Mouse (Mus musculus) embryonic fibroblast, embryonic 13.5 days (primary cell): ENCODE measurements around the gene Eif3l. TPM values are rescaled to one million over a fixed set of nuclear protein-coding genes. Genes with fewer than 3 reads are reported as not detected.
A peak's percentile ranks its signal among the peaks of the same experiment; 100 is the strongest.

Source experiments
- H3K27ac ChIP-seq: 2 replicates; pipeline ENCODE4 v1.5.1; 2012; ENCODE audit warnings: low read length, control low read depth, inconsistent platforms; ENCODE audit not compliant: insufficient read depth
- H3K4me1 ChIP-seq: 2 replicates; pipeline ENCODE4 v1.6.1; 2011; ENCODE audit warnings: low read length; ENCODE audit not compliant: control insufficient read depth, insufficient read depth
- H3K4me3 ChIP-seq: 2 replicates; pipeline ENCODE4 v1.5.1; 2011; ENCODE audit warnings: mild to moderate bottlenecking, control low read depth, low read length; ENCODE audit not compliant: insufficient read depth
- CTCF ChIP-seq: IDR thresholded peaks from 2 replicates; pipeline ENCODE4 v1.5.1; 2011; ENCODE audit warnings: mild to moderate bottlenecking, control low read depth, low read length, moderate library complexity, borderline replicate concordance; ENCODE audit not compliant: insufficient read depth
- POLR2A ChIP-seq: IDR thresholded peaks from 2 replicates; pipeline ENCODE4 v1.6.1; 2011; ENCODE audit warnings: low read depth, mild to moderate bottlenecking, control low read depth, low read length, moderate library complexity
- polyA plus RNA-seq: library from polyadenylated mRNA; stranded (reverse); fragments of >200 nt; gene quantifications from 2 replicates; pipeline ENCODE4 v1.2.4, GENCODE M21; 2011; ENCODE audit warnings: low read depth; ENCODE audit not compliant: missing spikeins, insufficient read length

Eif3l gene
- polyA plus RNA-seq, 1 experiment: 268 TPM

DNA sequence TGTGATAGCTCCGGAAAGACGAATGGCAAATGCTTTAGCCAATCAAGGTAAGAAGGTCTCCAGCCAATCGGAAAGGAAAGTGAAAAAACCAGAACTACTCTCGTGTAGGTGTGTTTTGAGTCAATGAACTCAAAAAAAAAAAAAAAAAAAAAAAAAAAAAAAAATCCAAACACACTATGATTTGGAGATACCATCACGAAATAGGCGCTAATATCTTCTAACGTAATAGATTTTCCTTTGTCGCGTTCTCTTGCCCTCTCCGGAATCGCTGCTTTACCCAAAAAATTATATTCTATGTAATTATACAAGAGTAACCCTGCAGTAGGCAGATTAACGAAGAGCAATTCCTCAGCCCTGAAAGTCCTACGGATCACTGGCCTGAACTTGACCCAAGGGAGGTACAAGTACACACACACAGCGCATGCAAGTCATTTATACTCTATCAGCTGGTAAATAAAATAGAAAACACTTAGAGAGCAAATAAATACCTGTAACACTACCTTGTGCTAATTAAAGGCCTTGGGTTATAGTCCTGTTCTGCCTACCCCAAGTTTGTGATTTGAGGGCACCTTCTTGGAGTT is 11.7 kb upstream of the Eif3l start:
- Histone ChIP-seq H3K4me3 (peak overlapping the region; percentile 3; the same call in 1 of the 2 replicates), H3K4me1 (no peaks in the 10 kb centered on the region), H3K27ac (no peak overlapping the region)
- no peak for TF ChIP-seq POLR2A
- TF ChIP-seq CTCF: no peak

DNA sequence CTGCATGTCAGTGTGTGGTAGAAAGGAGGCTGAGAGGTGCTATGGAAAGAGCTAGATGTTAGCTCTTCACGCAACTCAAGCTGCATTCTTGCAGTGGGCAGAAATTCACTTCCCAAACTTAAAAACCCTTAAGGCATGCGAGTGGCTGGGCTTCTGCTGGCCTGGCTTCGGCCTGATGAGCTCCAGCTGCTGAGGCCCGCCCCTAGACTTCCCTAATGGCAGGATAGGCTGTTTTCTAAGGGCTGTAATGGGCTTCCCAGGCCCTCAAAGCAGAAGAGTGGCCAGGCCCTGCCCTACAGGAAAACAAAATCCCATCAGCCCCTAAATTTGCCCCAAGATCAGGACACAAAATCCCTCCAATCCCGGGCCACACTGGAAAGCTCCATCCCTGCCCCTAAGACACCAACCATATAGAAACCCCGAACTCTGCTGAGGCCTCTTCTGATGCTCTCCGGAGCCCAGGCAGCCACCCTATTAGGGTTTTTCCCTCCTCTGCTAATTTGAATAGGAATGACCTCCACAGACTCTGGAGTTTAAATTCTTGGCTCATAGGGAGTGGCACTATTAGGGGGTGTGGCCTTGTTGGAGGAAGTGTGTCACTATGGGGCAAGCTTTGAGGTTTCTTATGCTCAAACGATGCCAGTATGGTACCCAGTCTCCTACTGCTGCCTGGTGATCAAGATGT is 9.8 kb upstream of the Eif3l start:
- peak overlapping the region; percentile 39; the same call in 1 of the 2 replicates for H3K27ac ChIP-seq
- no peak overlapping the region for H3K4me3 ChIP-seq
- TF ChIP-seq CTCF (no peak), POLR2A (no peak; the same call in 1 of the 2 replicates)
- no peaks in the 10 kb centered on the region for H3K4me1 ChIP-seq

DNA sequence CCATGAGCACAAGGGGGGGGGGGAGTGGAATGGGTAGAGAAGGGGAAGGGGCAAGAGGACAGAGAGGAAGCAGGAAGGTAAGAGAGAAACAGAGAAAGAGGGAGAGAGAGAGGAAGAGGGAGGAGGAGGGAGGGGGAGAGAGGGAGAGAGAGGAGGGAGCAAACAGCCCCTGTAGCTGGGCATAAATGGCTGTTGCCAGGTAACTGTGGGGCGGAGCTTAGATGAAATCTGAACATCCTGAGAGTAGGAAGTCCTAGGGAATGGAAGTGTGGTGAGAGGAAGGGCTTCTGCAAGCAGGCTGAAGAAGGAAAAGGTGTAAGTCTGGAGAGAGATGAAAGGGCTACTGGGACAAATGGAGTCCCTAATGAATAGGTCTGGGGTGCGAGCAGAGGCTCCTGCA is 8.7 kb upstream of the Eif3l start:
- Histone ChIP-seq H3K4me3 (no peak overlapping the region), H3K4me1 (no peaks in the 10 kb centered on the region), H3K27ac (no peak overlapping the region)
- TF ChIP-seq CTCF (no peak), POLR2A (no peak)

DNA sequence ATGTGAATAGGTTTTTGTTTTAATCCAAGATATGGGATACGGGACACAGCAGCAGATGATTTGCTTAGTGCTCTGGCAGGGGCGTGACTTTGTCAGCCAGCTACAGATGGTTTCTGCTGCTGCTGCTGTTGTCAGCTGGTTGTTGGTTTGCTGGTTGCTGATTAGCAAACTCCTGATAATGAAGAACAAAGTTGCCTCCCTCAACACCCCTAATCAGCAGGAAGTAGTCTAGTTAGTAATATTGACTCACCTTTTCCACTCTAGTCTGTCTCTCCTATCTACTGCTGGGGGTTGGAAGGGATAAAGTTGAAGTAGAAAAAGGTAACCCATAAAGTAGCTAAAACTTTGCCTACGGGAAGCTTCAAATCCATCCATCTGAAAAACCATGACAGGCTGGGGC is 7.3 kb upstream of the Eif3l start:
- TF ChIP-seq POLR2A (no peak), CTCF (no peak)
- H3K27ac ChIP-seq: no peak overlapping the region
- no peaks in the 10 kb centered on the region for H3K4me1 ChIP-seq

DNA sequence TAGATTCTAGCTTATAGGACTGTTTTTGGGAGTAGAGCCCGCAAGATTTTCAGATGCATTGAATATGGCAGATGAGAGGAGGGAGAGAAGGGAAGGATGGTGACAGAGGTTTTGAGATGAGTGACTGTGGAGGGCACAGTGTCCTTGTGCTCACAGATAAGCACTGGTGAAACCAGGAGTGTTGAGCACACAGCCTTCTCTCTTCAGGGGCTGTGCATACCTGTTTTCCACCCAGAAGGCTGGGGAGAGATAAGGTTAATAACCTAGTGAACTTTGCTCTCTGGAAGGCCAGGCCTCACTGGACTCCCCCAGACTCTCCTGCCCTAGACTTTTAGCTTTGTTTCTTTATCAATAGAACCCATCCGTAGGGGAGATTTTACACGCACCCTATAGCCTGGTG is 6.6 kb upstream of the Eif3l start:
- Histone ChIP-seq H3K4me3 (no peak overlapping the region), H3K27ac (no peak overlapping the region), H3K4me1 (no peaks in the 10 kb centered on the region)
- TF ChIP-seq POLR2A: no peak
- TF ChIP-seq CTCF: no peak

More for the DNA sequence above, 7.3 kb upstream of the Eif3l start:
- H3K4me3 ChIP-seq: no peak overlapping the region

DNA sequence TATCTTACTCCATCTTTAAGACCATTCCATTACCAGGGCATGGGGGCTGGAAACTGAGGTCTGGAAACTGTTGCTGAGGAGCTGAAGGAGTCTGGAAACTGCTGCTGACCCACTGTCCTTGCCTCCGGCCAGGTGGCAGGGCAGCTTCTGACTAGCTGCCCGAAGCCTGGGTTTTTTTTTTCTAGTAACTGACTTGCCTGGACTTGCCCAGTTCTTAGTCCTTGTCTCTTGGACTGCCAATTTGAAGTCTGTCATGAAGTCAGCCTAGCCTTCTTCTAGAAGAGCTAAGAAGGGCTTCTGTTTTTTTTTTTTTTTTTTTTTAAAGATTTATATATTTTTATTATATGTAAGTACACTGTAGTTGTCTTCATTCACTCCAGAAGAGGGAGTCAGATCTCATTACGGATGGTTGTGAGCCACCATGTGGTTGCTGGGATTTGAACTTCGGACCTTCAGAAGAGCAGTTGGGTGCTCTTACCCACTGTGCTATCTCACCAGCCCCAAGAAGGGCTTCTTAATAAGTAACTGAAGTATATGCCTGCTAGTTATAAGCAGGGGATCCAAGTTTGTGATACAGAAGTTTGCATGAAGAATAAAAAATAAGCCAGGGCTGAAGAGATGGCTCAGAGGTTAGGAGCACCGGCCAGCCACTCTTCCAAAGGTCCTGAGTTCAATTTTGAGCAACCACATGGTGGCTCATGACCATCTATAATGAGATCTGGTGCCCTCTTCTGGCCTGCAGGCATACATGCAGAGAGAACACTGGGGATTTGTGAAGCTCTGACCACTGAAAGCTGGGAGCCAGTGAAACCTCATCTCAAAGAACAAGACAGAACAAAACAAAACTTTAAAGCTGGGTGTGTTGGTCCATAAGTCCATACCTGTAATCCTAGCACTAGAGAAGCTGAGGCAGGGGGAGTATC is 3.6 kb upstream of the Eif3l start:
- TF ChIP-seq POLR2A: no peak
- peak; percentile 30; the same call in 1 of the 2 replicates for TF ChIP-seq CTCF
- H3K4me3 ChIP-seq: no peak overlapping the region
- no peak overlapping the region for H3K27ac ChIP-seq
- H3K4me1 ChIP-seq: no peaks in the 10 kb centered on the region

DNA sequence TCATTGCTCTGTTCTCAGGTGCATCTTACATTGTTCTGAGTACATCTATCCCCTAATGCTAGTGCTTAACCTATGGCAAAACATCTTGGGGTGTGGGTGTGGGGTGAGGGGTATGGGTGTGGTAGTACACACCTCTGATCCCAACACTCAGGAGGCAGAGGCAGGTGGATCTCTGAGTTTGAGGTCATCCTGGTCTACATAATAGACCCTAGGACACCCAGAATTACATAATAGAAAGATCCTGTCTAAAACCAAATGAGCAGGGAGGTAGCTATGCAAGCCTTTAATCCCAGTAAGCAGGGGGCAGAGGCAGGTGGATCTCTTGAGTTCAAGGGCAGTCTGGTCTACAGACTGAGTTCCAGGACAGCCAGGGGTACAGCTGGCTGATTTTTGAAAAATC is 1.2 kb upstream of the Eif3l start:
- Histone ChIP-seq H3K4me1 (no peaks in the 10 kb centered on the region), H3K27ac (no peak overlapping the region), H3K4me3 (no peak overlapping the region)
- TF ChIP-seq POLR2A (no peak), CTCF (no peak)

DNA sequence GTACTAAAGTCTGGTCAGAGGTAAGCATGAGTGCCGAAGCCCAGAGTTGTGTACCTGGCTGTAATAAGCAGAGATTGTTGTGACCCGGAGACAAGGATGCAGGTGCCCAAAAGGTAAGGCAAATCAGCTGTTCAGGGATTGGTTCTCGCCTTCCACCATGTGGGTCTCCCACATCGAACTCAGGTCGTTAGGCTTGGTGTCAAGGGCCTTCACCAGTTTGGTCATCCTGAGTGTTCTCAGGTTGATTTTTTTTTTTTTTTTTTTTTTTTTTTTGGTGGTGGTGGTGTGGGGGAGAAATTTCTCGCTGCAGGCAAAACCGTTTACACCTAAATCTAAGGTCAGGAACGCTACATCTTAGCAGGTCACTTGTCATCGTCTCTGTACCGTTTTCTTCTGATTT is 533 bp upstream of the Eif3l start:
- no peaks in the 10 kb centered on the region for H3K4me1 ChIP-seq
- H3K27ac ChIP-seq: peak overlapping the region; percentile 62
- peak overlapping the region; percentile 53 for H3K4me3 ChIP-seq
- TF ChIP-seq CTCF (no peak), POLR2A (no peak)

DNA sequence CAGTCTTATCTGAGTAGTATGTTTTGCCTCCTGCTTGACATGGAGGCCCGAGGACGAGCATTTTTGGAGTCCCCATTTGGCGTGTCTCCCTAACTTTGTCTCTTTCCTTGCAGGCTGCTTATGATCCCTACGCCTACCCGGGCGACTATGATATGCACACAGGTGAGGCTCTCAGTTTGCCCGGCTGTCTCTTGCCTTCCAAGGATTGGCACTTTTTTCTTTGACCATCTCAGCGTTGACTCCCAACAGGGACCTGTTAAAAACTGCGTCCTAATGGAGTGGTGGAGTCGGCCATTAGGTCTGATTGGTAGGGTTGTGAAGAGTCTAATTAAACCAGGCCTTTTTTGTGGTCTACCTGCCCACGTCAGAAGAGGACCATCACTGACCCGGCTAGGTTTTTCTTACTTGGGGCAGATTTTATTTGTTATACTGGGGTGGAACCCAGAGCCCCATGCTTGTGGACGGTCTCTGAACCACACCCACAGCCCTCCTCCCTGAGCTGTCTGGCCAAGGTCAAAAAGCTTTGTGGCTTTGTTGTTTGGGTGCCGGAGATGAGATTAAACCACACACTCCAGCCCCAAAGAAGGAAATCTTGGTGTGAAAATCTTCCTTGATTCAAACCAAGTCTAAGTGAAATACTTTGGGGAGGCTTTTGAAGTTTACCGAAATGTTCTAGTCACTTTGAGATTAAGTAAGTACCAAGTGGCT is 833 bp downstream of the Eif3l start:
- TF ChIP-seq POLR2A (no peak), CTCF (no peak)
- no peaks in the 10 kb centered on the region for H3K4me1 ChIP-seq
- no peak overlapping the region for H3K27ac ChIP-seq
- H3K4me3 ChIP-seq: peak overlapping the region; percentile 78
